Mouse (Mus musculus) kidney, adult 8-10 months (tissue): ENCODE measurements at regions not wholly inside any gene's neighbourhood (a gene's known extent, or its start where the extent isn't known, plus 50 kb on each side); places are given as distances from the start of the nearest gene placed in this dataset.
A peak's percentile ranks its signal among the peaks of the same experiment; 100 is the strongest.

Experiments
- DNase-seq, 2 experiments: peaks; one replicate each; pipeline ENCODE4 v3.0.0; 2022

DNA sequence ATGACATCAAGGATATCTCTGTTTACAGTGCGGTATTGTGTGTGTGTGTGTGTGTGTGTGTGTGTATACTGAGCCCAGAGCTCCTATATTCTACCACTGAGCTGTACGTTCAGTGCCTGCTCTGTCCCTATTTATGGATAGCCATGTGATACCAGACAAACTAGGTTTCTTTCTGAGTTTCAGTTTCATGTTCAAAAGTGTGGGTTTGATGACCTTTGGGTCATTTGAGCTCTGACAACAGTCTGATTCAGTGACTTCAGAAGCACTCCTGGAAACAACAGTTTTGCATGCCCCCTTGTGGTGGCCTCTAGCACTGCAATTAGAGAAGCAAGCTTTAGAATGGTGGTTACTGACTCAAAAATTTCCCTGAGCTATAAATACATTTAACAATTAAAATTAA lies 50.9 kb upstream of the Tent2 start:
- peak; percentile 69 to 85 for DNase-seq

DNA sequence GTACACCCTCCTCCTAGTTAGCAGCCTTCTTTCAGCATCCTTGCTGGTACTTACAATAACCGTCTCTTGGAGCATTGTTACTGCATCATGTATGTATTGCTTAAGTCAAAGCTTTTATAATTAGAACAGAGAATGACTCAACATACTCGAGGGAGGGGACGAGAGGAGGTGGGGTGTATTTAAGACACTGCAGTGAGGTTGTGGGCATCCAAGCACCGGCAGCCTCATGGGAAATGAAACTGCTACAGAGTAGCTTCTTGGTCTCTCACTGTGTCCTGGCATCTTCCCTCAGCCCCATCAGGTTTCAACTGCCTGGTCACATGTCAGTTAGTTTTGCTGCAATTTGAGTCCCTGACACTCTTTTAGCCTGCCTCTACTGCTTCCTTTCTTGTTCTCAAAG lies 50.7 kb upstream of the Homer1 start:
- DNase-seq: no peak
